Mouse (Mus musculus): ENCODE data around the gene Sun1. TPM values are rescaled to one million over a fixed set of nuclear protein-coding genes. Genes with fewer than 3 reads are reported as not detected.

Sun1 gene
- polyA plus RNA-seq, 1 experiment from 2014 or later = 45.9 TPM

DNA sequence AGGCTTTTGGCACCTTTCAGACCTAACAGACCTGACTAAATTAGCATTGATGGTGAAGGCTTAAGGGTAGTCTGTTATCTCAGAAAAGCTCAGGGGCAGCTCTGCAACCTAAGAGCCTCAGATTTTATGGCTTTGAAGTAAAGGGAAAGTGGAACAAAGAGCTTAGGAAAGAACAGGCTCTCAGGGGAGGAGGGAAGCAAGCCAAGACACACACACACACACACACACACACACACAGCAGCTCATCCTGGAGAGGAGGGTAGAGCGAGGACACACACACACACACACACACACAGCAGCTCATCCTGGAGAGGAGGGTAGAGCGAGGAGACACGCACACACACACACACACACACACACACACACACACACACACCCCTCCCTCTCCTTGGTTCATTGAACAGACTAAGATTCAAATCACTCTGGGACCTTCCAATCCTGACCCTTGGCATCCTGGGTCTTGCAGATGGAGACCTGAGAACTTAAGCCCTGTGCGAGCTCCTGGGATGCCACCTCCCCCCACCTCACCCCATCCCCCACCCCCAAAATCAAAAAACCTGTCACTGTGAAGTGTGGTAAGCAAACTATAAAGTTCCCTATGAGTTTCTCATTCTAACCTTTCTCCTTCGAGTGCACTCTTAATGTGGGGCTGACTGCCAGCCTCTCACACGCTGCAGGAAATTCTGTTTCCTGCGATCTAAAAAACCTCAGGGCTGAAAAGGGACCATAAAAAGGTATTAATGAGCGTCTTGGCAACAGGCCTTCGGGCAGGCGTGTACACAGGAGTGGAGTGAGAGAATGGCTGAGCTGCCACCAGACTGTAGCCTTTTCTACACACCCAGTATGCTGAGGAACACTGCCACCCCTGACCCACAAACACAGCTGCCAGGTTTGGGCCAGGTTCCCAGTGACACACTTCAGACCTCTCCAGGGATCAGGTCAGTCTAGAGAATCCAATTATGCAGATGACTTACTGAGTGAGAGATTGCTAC lies 25.6 kb upstream of the Sun1 start:
- no peak overlapping the region for H3K9ac ChIP-seq (replicated peaks; ENCODE audit: low read length)
- 0 out of 2 replicates have a peak, but pooled peaks have one; percentile 20 for ATAC-seq (replicated peaks; ENCODE audit: insufficient number of reproducible peaks, low FRiP score, low TSS enrichment, low read depth)
- 89% methylated on average over 9 of the region's 10 CpGs for WGBS
- H3K27me3 ChIP-seq (ENCODE audit: control insufficient read depth, insufficient read depth, low read length) = no peaks in the 10 kb centered on the region
- H3K4me1 ChIP-seq (ENCODE audit: control insufficient read depth, insufficient read depth, low read length) = no peaks in the 10 kb centered on the region
- H3K9me3 ChIP-seq (replicated peaks; ENCODE audit: control insufficient read depth, low read length) = no peaks in the 10 kb centered on the region
- no peak overlapping the region for H3K4me3 ChIP-seq (ENCODE audit: low read depth, low read length)
- H3K4me2 ChIP-seq (ENCODE audit: low read depth, low read length) = no peak overlapping the region
- DNase-seq (ENCODE audit: low spot score) = no peak
- no peak overlapping the region for H3K27ac ChIP-seq (replicated peaks; ENCODE audit: low read depth, low read length)
- peaks cover 11% of the 10 kb centered on the region for H3K36me3 ChIP-seq (replicated peaks; ENCODE audit: control insufficient read depth, insufficient read depth, low read depth, low read length)

DNA sequence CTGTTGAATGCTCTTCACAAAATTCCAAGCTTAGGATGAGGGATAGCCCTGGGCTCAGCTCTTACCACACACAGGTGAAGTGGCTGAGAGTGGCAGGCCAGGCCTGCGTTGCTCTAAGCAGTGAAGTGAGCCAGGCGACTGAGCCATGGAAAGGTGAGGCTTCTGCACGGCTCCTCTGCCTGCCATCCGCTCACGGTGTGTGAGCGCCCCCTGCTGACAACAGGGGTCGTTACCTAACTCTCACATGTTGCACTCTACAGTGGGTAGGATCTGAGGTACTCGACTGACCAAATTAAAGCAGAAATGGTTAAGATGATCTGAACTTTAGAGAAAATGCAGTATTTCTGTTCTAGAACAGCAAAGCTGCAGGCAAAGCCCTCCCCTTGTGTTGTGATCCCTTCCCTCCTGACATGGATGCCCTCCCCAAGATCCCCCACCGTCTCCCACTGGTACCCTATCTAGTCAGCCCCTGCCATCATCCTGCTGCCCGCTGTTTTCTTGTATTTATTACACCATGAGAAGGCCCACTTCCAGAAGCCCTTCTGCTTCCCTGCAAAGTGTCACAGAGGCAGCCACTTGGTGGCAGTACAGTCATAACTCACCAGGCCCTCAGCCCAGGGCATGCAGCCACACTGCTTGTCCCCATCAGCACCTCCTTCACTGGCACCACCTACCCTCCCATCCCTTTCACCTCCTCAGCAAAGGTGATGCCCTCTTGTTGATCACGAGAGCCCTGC lies 21.4 kb upstream of the Sun1 start:
- no peak overlapping the region for H3K9ac ChIP-seq (replicated peaks; ENCODE audit: low read length)
- ATAC-seq (replicated peaks; ENCODE audit: insufficient number of reproducible peaks, low FRiP score, low TSS enrichment, low read depth) = peak; percentile 78

DNA sequence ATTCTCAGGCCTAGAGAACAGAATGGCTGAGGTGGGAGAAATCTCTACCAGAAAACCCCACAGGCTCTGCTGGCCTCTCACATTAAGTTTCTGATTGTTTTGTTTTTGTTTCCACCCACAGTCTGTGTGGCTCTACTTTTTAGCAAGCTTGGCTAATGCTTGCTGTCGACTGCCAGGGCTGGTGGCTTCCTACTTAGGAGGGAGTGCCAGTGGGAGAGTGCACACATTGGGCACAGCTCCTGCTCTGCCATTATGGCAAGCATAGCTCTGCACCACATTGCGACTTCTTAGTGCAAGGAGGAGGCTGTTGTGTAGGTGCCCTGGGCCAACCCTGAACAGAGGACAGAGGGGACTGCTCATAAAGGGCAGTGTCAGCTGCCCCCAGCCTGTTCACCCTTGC lies 17.3 kb upstream of the Sun1 start:
- Histone ChIP-seq H3K36me3 (replicated peaks; ENCODE audit: control insufficient read depth, insufficient read depth, low read depth, low read length) (peaks cover 4% of the 10 kb centered on the region), H3K4me3 (ENCODE audit: low read depth, low read length) (no peak overlapping the region), H3K4me2 (ENCODE audit: low read depth, low read length) (no peak overlapping the region), H3K27me3 (ENCODE audit: control insufficient read depth, insufficient read depth, low read length) (no peaks in the 10 kb centered on the region), H3K27ac (replicated peaks; ENCODE audit: low read depth, low read length) (no peak overlapping the region), H3K9me3 (replicated peaks; ENCODE audit: control insufficient read depth, low read length) (no peaks in the 10 kb centered on the region), H3K4me1 (ENCODE audit: control insufficient read depth, insufficient read depth, low read length) (no peaks in the 10 kb centered on the region), H3K9ac (replicated peaks; ENCODE audit: low read length) (no peak overlapping the region)
- ATAC-seq (replicated peaks; ENCODE audit: insufficient number of reproducible peaks, low FRiP score, low TSS enrichment, low read depth) (no peak), DNase-seq (ENCODE audit: low spot score) (no peak)
- 83% methylated on average over 2 of the region's 2 CpGs for WGBS

More for the DNA sequence above, 21.4 kb upstream of the Sun1 start:
- 31% methylated on average over 11 of the region's 11 CpGs for WGBS
- Histone ChIP-seq H3K9me3 (replicated peaks; ENCODE audit: control insufficient read depth, low read length) (no peaks in the 10 kb centered on the region), H3K4me3 (ENCODE audit: low read depth, low read length) (no peak overlapping the region), H3K36me3 (replicated peaks; ENCODE audit: control insufficient read depth, insufficient read depth, low read depth, low read length) (peaks cover 5% of the 10 kb centered on the region), H3K4me2 (ENCODE audit: low read depth, low read length) (no peak overlapping the region), H3K4me1 (ENCODE audit: control insufficient read depth, insufficient read depth, low read length) (no peaks in the 10 kb centered on the region), H3K27ac (replicated peaks; ENCODE audit: low read depth, low read length) (no peak overlapping the region), H3K27me3 (ENCODE audit: control insufficient read depth, insufficient read depth, low read length) (no peaks in the 10 kb centered on the region)
- peak; percentile 81 for DNase-seq (ENCODE audit: low spot score)

DNA sequence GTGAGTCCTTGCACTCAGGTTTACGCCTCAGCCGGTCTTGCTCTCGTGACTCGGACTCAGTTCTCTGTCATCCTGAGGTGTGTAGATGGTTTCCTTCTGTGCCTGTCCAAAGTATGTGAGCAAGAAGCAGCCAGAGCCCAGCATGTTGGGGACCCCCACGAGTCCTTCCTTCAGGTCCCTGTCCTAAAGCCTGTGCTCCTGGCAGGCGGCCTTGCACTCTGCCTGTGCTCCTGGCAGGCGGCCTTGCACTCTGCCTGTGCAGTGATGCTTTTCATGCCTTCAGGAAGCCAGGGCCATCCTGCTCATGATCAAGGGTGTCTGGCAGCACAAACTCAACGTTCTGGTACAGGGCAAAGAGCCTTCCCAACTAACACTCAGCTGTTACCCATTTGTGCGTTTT lies 16.8 kb upstream of the Sun1 start:
- Histone ChIP-seq H3K27ac (replicated peaks; ENCODE audit: low read depth, low read length) (no peak overlapping the region), H3K4me2 (ENCODE audit: low read depth, low read length) (no peak overlapping the region), H3K36me3 (replicated peaks; ENCODE audit: control insufficient read depth, insufficient read depth, low read depth, low read length) (peaks cover 4% of the 10 kb centered on the region), H3K4me1 (ENCODE audit: control insufficient read depth, insufficient read depth, low read length) (no peaks in the 10 kb centered on the region), H3K4me3 (ENCODE audit: low read depth, low read length) (no peak overlapping the region), H3K9me3 (replicated peaks; ENCODE audit: control insufficient read depth, low read length) (no peaks in the 10 kb centered on the region), H3K27me3 (ENCODE audit: control insufficient read depth, insufficient read depth, low read length) (no peaks in the 10 kb centered on the region), H3K9ac (replicated peaks; ENCODE audit: low read length) (no peak overlapping the region)
- 90% methylated on average over 9 of the region's 9 CpGs for WGBS
- ATAC-seq (replicated peaks; ENCODE audit: insufficient number of reproducible peaks, low FRiP score, low TSS enrichment, low read depth) = no peak
- no peak for DNase-seq (ENCODE audit: low spot score)

DNA sequence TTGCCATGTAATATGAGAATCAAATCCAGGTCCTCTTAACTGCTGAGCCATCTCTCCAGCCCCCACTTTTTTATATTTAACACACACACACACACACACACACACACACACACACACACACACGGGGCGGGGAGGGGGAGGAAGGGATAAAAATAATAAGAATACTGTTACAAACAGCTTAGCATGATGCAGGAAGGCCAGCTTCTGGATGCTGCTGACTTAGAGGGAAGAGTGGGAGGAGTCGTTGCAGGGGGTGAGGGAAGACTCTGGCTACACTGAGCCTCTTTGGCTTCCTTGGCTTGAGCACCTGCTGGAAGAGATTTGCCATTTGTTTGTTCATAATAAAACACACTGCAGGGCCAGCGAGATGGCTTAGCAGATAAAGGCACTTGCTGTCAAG lies 15.5 kb upstream of the Sun1 start:
- 87% methylated on average over 4 of the region's 4 CpGs for WGBS
- ATAC-seq (replicated peaks; ENCODE audit: insufficient number of reproducible peaks, low FRiP score, low TSS enrichment, low read depth) = no peak

DNA sequence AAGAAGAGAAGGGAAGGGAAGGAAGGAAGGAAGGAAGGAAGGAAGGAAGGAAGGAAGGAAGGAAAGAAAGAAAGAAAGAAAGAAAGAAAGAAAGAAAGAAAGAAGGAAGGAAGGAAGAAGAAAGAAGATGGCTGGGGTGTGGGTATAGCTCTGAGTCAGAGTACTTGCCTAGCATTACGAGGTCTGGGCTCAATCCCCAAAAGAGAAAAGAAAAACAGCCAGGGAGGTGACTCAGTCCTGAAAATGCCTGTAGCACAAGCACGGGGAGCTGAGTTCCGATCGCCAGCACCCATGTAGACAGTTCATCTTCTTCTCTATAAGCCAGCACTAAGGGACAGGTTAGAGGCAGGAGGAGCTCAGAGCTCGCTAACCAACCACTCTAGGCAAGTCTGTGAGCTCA lies 10.7 kb upstream of the Sun1 start:
- H3K27ac ChIP-seq (replicated peaks; ENCODE audit: low read depth, low read length) = no peak overlapping the region
- no peak overlapping the region for H3K4me2 ChIP-seq (ENCODE audit: low read depth, low read length)
- no peaks in the 10 kb centered on the region; the same call in 1 of the 2 replicates for H3K36me3 ChIP-seq (replicated peaks; ENCODE audit: control insufficient read depth, insufficient read depth, low read depth, low read length)
- H3K27me3 ChIP-seq (ENCODE audit: control insufficient read depth, insufficient read depth, low read length) = no peaks in the 10 kb centered on the region
- no peak for DNase-seq (ENCODE audit: low spot score)
- 96% methylated on average over 5 of the region's 5 CpGs for WGBS
- H3K9ac ChIP-seq (replicated peaks; ENCODE audit: low read length) = no peak overlapping the region
- H3K4me1 ChIP-seq (ENCODE audit: control insufficient read depth, insufficient read depth, low read length) = no peaks in the 10 kb centered on the region
- ATAC-seq (replicated peaks; ENCODE audit: insufficient number of reproducible peaks, low FRiP score, low TSS enrichment, low read depth) = no peak
- H3K4me3 ChIP-seq (ENCODE audit: low read depth, low read length) = no peak overlapping the region
- H3K9me3 ChIP-seq (replicated peaks; ENCODE audit: control insufficient read depth, low read length) = no peaks in the 10 kb centered on the region

More for the DNA sequence above, 15.5 kb upstream of the Sun1 start:
- DNase-seq (ENCODE audit: low spot score) = no peak
- H3K4me2 ChIP-seq (ENCODE audit: low read depth, low read length) = no peak overlapping the region
- no peaks in the 10 kb centered on the region for H3K9me3 ChIP-seq (replicated peaks; ENCODE audit: control insufficient read depth, low read length)
- no peak overlapping the region for H3K27ac ChIP-seq (replicated peaks; ENCODE audit: low read depth, low read length)
- H3K4me1 ChIP-seq (ENCODE audit: control insufficient read depth, insufficient read depth, low read length) = no peaks in the 10 kb centered on the region
- H3K4me3 ChIP-seq (ENCODE audit: low read depth, low read length) = no peak overlapping the region
- H3K9ac ChIP-seq (replicated peaks; ENCODE audit: low read length) = no peak overlapping the region
- H3K36me3 ChIP-seq (replicated peaks; ENCODE audit: control insufficient read depth, insufficient read depth, low read depth, low read length) = peaks cover 4% of the 10 kb centered on the region
- H3K27me3 ChIP-seq (ENCODE audit: control insufficient read depth, insufficient read depth, low read length) = no peaks in the 10 kb centered on the region

DNA sequence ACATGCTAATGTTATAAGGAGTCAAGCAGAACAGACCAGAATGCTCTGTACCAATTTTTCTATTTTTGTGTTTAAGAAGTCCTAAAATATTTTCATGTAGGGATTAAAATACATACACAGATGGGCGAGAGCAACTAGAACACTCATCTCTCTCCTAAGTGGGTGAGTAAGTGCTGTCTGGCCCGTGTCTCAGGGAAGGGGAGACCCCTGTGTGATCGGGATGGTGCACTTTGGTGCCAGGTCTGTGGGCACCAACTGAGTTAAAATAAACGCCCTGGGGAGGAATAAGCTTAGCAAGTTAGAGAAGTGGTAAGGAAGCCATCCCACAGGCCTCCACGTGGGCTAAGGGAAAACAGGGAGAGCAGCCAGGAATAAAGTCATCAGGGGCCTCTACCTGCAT lies 9.5 kb upstream of the Sun1 start:
- WGBS = 80% methylated on average over 5 of the region's 5 CpGs

DNA sequence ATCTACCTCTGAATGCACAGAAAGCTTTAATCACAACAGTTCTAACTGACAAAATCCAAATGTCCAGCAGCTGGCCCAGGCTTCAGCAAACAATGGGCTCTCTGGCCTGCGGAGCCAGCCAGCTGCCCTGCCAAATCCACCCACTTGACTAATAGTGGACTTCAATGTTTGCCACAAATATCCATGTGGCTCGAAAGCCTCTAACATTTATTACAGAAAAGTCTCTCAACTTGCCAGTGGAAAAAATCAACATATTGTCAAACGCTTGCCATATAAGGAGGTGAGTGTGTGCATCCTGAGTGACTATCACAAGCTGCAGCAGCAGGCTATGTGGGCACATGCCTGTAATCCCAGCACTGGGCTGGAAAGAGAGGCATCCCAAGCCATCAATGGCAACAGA lies 1.7 kb upstream of the Sun1 start:
- no peak for ATAC-seq (replicated peaks; ENCODE audit: insufficient number of reproducible peaks, low FRiP score, low TSS enrichment, low read depth)
- WGBS = 94% methylated on average over 3 of the region's 3 CpGs
- no peaks in the 10 kb centered on the region for H3K27me3 ChIP-seq (ENCODE audit: control insufficient read depth, insufficient read depth, low read length)

More for the DNA sequence above, 9.5 kb upstream of the Sun1 start:
- ATAC-seq (replicated peaks; ENCODE audit: insufficient number of reproducible peaks, low FRiP score, low TSS enrichment, low read depth) (no peak), DNase-seq (ENCODE audit: low spot score) (no peak)
- Histone ChIP-seq H3K4me3 (ENCODE audit: low read depth, low read length) (no peak overlapping the region), H3K27ac (replicated peaks; ENCODE audit: low read depth, low read length) (no peak overlapping the region), H3K27me3 (ENCODE audit: control insufficient read depth, insufficient read depth, low read length) (no peaks in the 10 kb centered on the region), H3K4me1 (ENCODE audit: control insufficient read depth, insufficient read depth, low read length) (no peaks in the 10 kb centered on the region), H3K9me3 (replicated peaks; ENCODE audit: control insufficient read depth, low read length) (no peaks in the 10 kb centered on the region), H3K4me2 (ENCODE audit: low read depth, low read length) (no peak overlapping the region), H3K9ac (replicated peaks; ENCODE audit: low read length) (no peak overlapping the region), H3K36me3 (replicated peaks; ENCODE audit: control insufficient read depth, insufficient read depth, low read depth, low read length) (no peaks in the 10 kb centered on the region; the same call in 1 of the 2 replicates)

More for the DNA sequence above, 1.7 kb upstream of the Sun1 start:
- Histone ChIP-seq H3K9ac (replicated peaks; ENCODE audit: low read length) (no peak overlapping the region), H3K27ac (replicated peaks; ENCODE audit: low read depth, low read length) (no peak overlapping the region), H3K9me3 (replicated peaks; ENCODE audit: control insufficient read depth, low read length) (no peaks in the 10 kb centered on the region), H3K4me3 (ENCODE audit: low read depth, low read length) (no peak overlapping the region), H3K36me3 (replicated peaks; ENCODE audit: control insufficient read depth, insufficient read depth, low read depth, low read length) (no peaks in the 10 kb centered on the region), H3K4me1 (ENCODE audit: control insufficient read depth, insufficient read depth, low read length) (peaks cover 2% of the 10 kb centered on the region; the same call in 1 of the 2 replicates), H3K4me2 (ENCODE audit: low read depth, low read length) (no peak overlapping the region)
- no peak for DNase-seq (ENCODE audit: low spot score)
